Mouse (Mus musculus) lung, postnatal 0 days (tissue): ENCODE data around the gene Ap1m1.

Experiments
- CTCF ChIP-seq: IDR thresholded peaks from 2 replicates; pipeline ENCODE4 v1.5.1; 2016; ENCODE audit warnings: antibody characterized with exemption, mild to moderate bottlenecking
- EP300 ChIP-seq: IDR thresholded peaks from 2 replicates; pipeline ENCODE4 v1.6.1; 2016; ENCODE audit warnings: antibody characterized with exemption, mild to moderate bottlenecking, control low read depth

DNA sequence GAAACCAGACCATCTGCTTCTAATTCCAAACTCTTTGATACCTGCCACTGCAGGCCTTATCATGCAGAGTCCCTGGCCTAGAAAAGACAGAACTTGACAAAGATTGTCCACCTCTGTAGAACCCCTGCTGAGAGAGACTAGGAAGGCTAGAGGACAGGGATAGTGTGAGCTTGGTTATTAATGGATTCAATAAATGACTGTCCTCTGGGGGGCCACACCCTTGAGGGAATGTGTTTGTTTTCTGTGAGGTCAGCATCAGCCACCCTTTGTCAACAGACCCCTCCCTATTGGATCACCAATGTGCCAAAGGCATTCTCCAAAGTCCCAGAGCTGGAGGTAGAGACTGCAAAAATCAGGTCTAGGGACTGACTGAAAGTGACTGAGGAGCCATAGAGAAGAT, 47.8 kb upstream of the Ap1m1 start:
- TF ChIP-seq CTCF, result no peak
- TF ChIP-seq EP300, result no peak
